Mouse (Mus musculus): ENCODE data around the gene Slc30a3.
"Not testable (repeated sequence)": the region's sequence is repeated elsewhere in the genome, so short reads cannot be mapped to it uniquely, and the experiment has no call there.

Gene Slc30a3

DNA sequence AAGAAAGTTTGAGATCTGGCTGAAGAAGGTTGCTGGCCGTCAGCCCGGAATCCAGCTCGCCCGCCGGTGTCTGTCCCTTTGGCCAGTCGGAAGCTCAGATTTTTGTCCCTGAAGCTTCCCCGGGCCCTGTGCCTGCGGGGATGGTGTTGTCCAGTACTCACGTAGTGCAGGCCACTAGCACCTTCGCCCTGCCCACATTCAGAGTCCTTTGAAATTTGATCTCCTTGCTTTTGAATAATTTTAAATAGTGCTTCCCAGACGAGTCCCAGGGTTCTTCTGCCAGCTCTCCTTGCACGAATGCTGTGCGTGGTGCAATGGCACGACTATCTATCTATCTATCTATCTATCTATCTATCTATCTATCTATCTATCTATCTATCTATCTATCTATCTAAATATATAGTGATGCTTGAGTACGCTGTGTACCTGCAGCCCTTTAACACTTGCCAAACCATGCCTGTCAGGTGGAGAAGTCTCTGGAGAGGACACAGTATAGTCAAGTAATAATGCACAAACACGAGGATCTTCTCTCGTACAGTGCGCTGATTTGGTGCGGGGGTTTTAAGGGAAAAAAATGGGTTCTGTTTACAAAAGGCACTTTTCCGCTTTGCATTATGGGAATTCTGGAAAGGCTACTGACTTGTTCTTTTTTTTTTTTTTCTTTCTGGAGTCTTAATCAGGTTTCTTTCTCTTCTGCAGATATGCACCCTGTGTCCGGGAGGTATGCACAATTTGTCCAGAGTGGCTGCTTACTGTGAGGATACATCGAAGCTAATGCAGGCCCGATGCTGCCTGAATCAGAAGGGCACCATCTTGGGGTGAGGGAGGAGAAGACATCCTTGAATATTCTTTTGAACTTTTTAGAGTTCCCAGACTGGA, 59.0 kb downstream of the Slc30a3 start, which contains the start of gene Slc5a6:
Gene Slc5a6, minus strand, starts transcription at position 162 of the 879 bp plus-strand sequence.
- peak; percentile 36 for ATAC-seq (ENCODE audit: low TSS enrichment)

DNA sequence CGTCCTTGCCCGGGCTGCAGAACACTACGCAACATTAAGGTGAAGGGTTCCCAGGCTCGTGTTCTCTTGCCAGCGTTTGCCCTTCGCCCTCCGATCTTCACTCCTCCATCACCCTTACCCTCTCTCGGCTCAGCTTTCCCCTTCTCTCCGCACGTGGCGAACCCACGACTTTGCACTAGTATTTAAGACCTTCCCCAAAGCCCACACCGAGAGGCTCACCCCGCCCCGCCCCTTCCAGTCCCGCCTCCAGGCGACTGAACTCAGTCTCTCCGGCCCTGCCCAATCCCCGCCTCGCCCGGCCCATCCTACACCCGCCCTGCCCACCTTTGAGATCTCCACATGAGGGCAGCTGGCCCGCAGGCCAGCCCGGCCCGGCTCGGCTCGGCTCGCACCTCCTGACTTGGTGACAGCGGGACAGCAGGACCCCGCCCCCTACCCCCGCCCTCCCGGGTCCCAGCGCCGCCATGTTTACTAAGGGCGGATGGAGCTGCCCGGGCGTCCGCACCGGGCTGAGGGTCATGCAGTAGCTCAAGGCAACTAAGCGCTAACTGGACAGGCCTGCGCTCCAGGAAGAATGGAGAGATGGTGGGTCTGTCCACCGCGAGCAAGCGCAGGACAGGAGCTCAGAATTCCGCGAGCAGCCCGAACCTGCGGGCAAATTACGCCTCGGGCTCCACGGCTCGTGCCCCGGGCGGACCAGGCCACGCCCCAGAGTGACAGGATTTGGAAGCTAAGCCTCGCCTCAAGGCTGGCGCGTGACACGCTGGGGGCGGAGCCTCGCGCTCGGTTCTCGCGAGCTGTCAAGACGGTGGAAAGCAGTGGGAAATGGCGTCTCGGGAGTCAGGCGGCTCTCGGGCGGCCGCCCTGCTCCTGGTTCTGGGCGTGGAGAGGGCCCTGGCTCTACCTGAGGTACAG, 59.9 kb downstream of the Slc30a3 start, which contains the start of gene Atraid:
Gene Atraid, plus strand, starts transcription at position 465 of the 915 bp plus-strand sequence.
- peak; percentile 90 for ATAC-seq (ENCODE audit: low TSS enrichment)

DNA sequence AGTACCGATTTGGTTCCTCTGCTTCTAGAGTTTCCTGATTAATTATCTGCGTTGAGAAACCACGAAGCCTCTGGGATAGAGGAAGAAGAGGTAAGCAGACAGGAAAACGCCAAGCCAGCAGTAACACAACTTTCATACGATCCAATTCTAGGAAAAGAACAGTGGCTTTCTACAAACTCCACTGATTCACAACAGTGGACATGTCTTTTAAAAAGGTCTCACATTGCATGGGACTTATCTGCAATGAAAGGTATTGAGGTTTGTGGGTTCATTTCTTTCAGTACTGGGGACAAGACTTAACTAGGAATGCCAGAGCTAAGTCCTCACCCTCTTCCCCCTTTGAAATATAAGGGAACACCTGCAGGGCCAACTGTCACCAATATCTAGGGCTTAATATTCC, 61.0 kb downstream of the Slc30a3 start:
- no peak for ATAC-seq (ENCODE audit: low TSS enrichment)

DNA sequence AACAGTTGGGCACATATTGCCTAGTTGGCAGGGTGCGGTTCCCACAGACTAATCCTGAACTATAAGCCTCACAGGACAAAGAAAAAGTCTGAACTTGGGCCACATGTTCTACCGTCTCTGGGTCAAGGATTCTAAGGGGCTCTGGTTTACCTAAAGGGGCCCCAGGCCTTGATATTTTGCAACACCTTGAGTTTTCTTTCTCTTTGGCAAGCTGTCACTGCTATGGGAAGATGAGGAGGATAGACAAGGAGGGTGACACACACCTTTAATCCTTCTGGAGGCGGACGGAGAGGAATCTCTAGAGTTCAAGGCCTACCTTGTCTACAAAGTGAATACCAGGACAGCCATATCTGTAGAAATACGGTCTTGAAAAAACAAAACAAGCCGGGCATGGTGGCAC, 61.6 kb downstream of the Slc30a3 start:
- no peak for ATAC-seq (ENCODE audit: low TSS enrichment)

DNA sequence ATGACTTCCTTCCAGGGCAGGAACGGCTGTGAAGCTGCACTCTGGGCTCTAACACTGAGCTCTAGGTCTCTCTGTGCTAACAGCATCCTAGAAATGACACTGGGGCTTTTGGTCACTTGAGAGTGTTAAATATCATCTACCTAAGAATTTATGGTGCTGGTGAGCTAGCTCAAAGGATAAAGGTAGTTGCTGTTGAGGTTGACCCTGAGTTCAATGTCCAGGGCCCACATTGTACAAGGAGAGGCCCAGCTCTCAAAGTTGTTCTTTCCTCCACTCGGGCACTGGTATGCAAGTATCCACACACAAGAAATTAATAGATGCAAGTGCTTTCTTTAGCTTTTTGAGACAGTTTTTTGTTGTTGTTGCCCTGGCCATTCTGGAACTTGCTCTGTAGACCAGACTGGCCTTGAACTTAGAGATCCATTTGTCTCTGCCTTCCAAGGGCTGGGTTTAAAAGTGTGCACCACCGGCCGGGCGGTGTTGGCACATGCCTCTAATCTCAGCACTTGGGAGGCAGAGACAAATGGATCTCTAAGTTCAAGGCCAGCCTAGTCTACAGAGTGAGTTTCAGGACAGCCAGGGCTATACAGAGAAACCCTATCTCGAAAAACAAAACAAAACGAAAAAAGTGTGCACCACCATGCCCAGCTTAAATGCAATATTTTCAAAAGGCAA, 69.7 kb downstream of the Slc30a3 start:
- no peak for ATAC-seq (ENCODE audit: low TSS enrichment)

DNA sequence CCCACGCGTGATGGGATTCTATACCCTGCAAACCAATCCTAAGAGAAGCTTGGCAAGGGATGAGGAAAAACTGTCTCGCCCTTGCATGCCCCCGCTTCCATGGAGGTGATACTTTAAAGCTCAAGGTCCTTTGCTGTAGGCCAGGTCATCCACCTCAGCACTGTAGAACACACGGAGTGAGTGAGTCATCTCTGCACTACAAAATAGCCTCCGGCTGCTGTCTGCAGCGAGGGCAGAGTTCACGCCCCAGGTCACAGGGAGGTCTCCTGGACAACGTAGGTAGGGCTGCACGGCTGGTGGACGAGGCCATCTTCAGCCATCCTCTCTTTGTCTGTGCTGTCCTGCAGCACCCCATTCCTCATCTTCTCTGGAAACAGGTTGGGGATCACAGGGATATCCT, 71.5 kb downstream of the Slc30a3 start:
- not testable (repeated sequence) for ATAC-seq (ENCODE audit: low TSS enrichment)
